8 mouse cellular contexts compared by ENCODE assay signal in genomic region chr5:111890800-111891199, GRCm38 (mm10).
DNase-seq lines count a peak whose midpoint lies in the region; ATAC-seq and TF ChIP-seq lines count a peak whose summit lies in the region.

No protein-coding gene starts in this region.

- TF ChIP-seq POLR2A in thymus, adult 2 months (IDR thresholded peaks at IDR 0.05; ENCODE audit: control insufficient read depth, extremely low read depth, insufficient read depth, low read length, poor library complexity), result no peak

- H3K9me3 ChIP-seq in hindbrain, postnatal 0 days (ENCODE audit: low read length), result no peaks in the 10 kb centered on the region
- no peaks in the 10 kb centered on the region for H3K9me3 ChIP-seq in limb, embryonic 15.5 days
- H3K9me3 ChIP-seq in stomach, embryonic 16.5 days (replicated peaks; ENCODE audit: control insufficient read depth, low read length), result no peaks in the 10 kb centered on the region

- peaks cover 17% of the 10 kb centered on the region for H3K4me1 ChIP-seq in hindbrain, postnatal 0 days (ENCODE audit: insufficient read depth, low read length)
- peaks cover 61% of the 10 kb centered on the region for H3K4me1 ChIP-seq in limb, embryonic 15.5 days
- peaks cover 36% of the 10 kb centered on the region for H3K4me1 ChIP-seq in stomach, embryonic 16.5 days (ENCODE audit: control insufficient read depth, insufficient read depth, low read length)
- peaks cover 26% of the 10 kb centered on the region for H3K4me1 ChIP-seq in thymus, adult 2 months (replicated peaks; ENCODE audit: control insufficient read depth, insufficient read depth, low read length)

- H3K4me2 ChIP-seq in hindbrain, postnatal 0 days (ENCODE audit: low read depth, low read length), result no peak overlapping the region
- peak overlapping the region; percentile 24; the same call in 1 of the 2 replicates for H3K4me2 ChIP-seq in limb, embryonic 15.5 days
- no peak overlapping the region for H3K4me2 ChIP-seq in stomach, embryonic 16.5 days (ENCODE audit: low read depth, low read length)

- H3K36me3 ChIP-seq in hindbrain, postnatal 0 days (ENCODE audit: insufficient read depth, low read length), result no peaks in the 10 kb centered on the region
- H3K36me3 ChIP-seq in limb, embryonic 15.5 days, result no peaks in the 10 kb centered on the region
- no peaks in the 10 kb centered on the region for H3K36me3 ChIP-seq in stomach, embryonic 16.5 days (ENCODE audit: control insufficient read depth, insufficient read depth, low read length)
- H3K36me3 ChIP-seq in thymus, adult 2 months (ENCODE audit: control insufficient read depth, insufficient read depth, low read length), result no peaks in the 10 kb centered on the region

- no peak overlapping the region for H3K4me3 ChIP-seq in hindbrain, postnatal 0 days (ENCODE audit: low read length)
- H3K4me3 ChIP-seq in limb, embryonic 15.5 days, result no peak overlapping the region
- no peak overlapping the region for H3K4me3 ChIP-seq in stomach, embryonic 16.5 days (replicated peaks; ENCODE audit: low read length)
- no peak overlapping the region for H3K4me3 ChIP-seq in thymus, adult 2 months (ENCODE audit: control insufficient read depth, insufficient read depth, low read length)

- no peak overlapping the region for H3K9ac ChIP-seq in hindbrain, postnatal 0 days (replicated peaks; ENCODE audit: low read length)
- H3K9ac ChIP-seq in limb, embryonic 15.5 days, result no peak overlapping the region
- H3K9ac ChIP-seq in stomach, embryonic 16.5 days (ENCODE audit: low read length), result no peak overlapping the region

- WGBS in hindbrain, postnatal 0 days, result 37% methylated on average over 7 of the region's 7 CpGs
- 4% methylated on average over 7 of the region's 7 CpGs for WGBS in limb, embryonic 15.5 days
- WGBS in stomach, embryonic 16.5 days, result 29% methylated on average over 7 of the region's 7 CpGs
- WGBS in thymus, adult 2 months, result 84% methylated on average over 7 of the region's 7 CpGs

- no peak overlapping the region for H3K27ac ChIP-seq in hindbrain, postnatal 0 days
- H3K27ac ChIP-seq in limb, embryonic 15.5 days, result peak overlapping the region; percentile 94
- H3K27ac ChIP-seq in stomach, embryonic 16.5 days (ENCODE audit: low read length), result peak overlapping the region; percentile 89
- H3K27ac ChIP-seq in thymus, adult 2 months (ENCODE audit: control insufficient read depth, insufficient read depth, low read length), result no peak overlapping the region

- no peaks in the 10 kb centered on the region for H3K27me3 ChIP-seq in hindbrain, postnatal 0 days (ENCODE audit: insufficient read depth, low read length)
- peaks cover 2% of the 10 kb centered on the region; the same call in 1 of the 2 replicates for H3K27me3 ChIP-seq in limb, embryonic 15.5 days
- H3K27me3 ChIP-seq in stomach, embryonic 16.5 days (ENCODE audit: control insufficient read depth, insufficient read depth, low read length), result no peaks in the 10 kb centered on the region
- no peaks in the 10 kb centered on the region for H3K27me3 ChIP-seq in thymus, adult 2 months (ENCODE audit: control insufficient read depth, insufficient read depth, low read length)

- no peak for ATAC-seq in hindbrain, postnatal 0 days
- peak; percentile 83 for ATAC-seq in limb, embryonic 15.5 days (ENCODE audit: insufficient number of reproducible peaks, low FRiP score, low TSS enrichment, low read depth)
- peak; percentile 81 for ATAC-seq in stomach, embryonic 16.5 days (ENCODE audit: insufficient read depth, low FRiP score)

- peak; percentile 52 for DNase-seq in urinary bladder, postnatal 25 days (ENCODE audit: low spot score)
- DNase-seq in urinary bladder, postnatal 10 days (ENCODE audit: low spot score), result no peak
- DNase-seq in gastrocnemius, adult 8-10 months (ENCODE audit: low spot score in 2 of 2), result peak; percentile 79 to 84
- peak; percentile 47 for DNase-seq in hindbrain, postnatal 0 days (ENCODE audit: low spot score)
- no peak for DNase-seq in thymus, postnatal 25 days
- no peak for DNase-seq in thymus, adult 2 months

- TF ChIP-seq CTCF in hindbrain, postnatal 0 days (IDR thresholded peaks at IDR 0.05; ENCODE audit: low read depth), result no peak
- no peak for TF ChIP-seq CTCF in thymus, adult 2 months (IDR thresholded peaks at IDR 0.05; ENCODE audit: borderline replicate concordance, control insufficient read depth, extremely low read depth, insufficient read depth, low read length, poor library complexity)

Comparison
In these comparisons a context has a peak if more than half of its experiments do, and no peak if none do; other contexts are left out.
1. DNase-seq: peak in urinary bladder, postnatal 25 days (single experiment), gastrocnemius, adult 8-10 months (2 of 2) and hindbrain, postnatal 0 days (single experiment); none in urinary bladder, postnatal 10 days (single experiment), thymus, postnatal 25 days (single experiment) and thymus, adult 2 months (single experiment).
2. H3K27ac ChIP-seq: peak in limb, embryonic 15.5 days (single experiment) and stomach, embryonic 16.5 days (single experiment); none in hindbrain, postnatal 0 days (single experiment) and thymus, adult 2 months (single experiment).